Mouse (Mus musculus): ENCODE results near the gene Frmd4a.
"Not testable (repeated sequence)": the region's sequence is repeated elsewhere in the genome, so short reads cannot be mapped to it uniquely, and the experiment has no call there.

The Frmd4a gene

GRCm38 (mm10) chr2:4222497-4222828 lies 204.9 kb downstream of the Frmd4a start:
- no peak for DNase-seq

GRCm38 (mm10) chr2:4223316-4223715 lies 205.8 kb downstream of the Frmd4a start:
- DNase-seq: no peak

GRCm38 (mm10) chr2:4226941-4227558 lies 209.5 kb downstream of the Frmd4a start:
- DNase-seq: no peak

- no peak for DNase-seq
These were observed 210.0 kb downstream of the Frmd4a start for GRCm38 (mm10) chr2:4227563-4227962.

- no peak for DNase-seq
These were observed 211.0 kb downstream of the Frmd4a start for GRCm38 (mm10) chr2:4228510-4228909.

GRCm38 (mm10) chr2:4232335-4232734 lies 214.8 kb downstream of the Frmd4a start:
- DNase-seq: no peak

GRCm38 (mm10) chr2:4232761-4233322 lies 215.3 kb downstream of the Frmd4a start:
- DNase-seq: no peak

- no peak for DNase-seq
These were observed 220.2 kb downstream of the Frmd4a start for GRCm38 (mm10) chr2:4237686-4238085.

- no peak for DNase-seq
These were observed 232.2 kb downstream of the Frmd4a start for GRCm38 (mm10) chr2:4249723-4250122.

- no peak for DNase-seq
These were observed 235.2 kb downstream of the Frmd4a start for GRCm38 (mm10) chr2:4252541-4253291.

- no peak for DNase-seq
These were observed 235.8 kb downstream of the Frmd4a start for GRCm38 (mm10) chr2:4253348-4253747.

- no peak for DNase-seq
These were observed 236.6 kb downstream of the Frmd4a start for GRCm38 (mm10) chr2:4254083-4254482.

- no peak for DNase-seq
These were observed 238.7 kb downstream of the Frmd4a start for GRCm38 (mm10) chr2:4256242-4256641.

- no peak for DNase-seq
These were observed 240.1 kb downstream of the Frmd4a start for GRCm38 (mm10) chr2:4257604-4258003.

- not testable (repeated sequence) for DNase-seq
These were observed 241.3 kb downstream of the Frmd4a start for GRCm38 (mm10) chr2:4258803-4259202.

- DNase-seq: no peak
These were observed 243.0 kb downstream of the Frmd4a start for GRCm38 (mm10) chr2:4260324-4261058.

- no peak for DNase-seq
These were observed 245.2 kb downstream of the Frmd4a start for GRCm38 (mm10) chr2:4262667-4263066.

- DNase-seq: no peak
These were observed 249.9 kb downstream of the Frmd4a start for GRCm38 (mm10) chr2:4267377-4267776.

- no peak for DNase-seq
These were observed 265.3 kb downstream of the Frmd4a start for GRCm38 (mm10) chr2:4282777-4283176.

- DNase-seq: no peak
These were observed 268.3 kb downstream of the Frmd4a start for GRCm38 (mm10) chr2:4285693-4286291.

GRCm38 (mm10) chr2:4286390-4286901 lies 268.9 kb downstream of the Frmd4a start:
- no peak for DNase-seq

- no peak for DNase-seq
These were observed 273.0 kb downstream of the Frmd4a start for GRCm38 (mm10) chr2:4290475-4290874.

- DNase-seq: no peak
These were observed 273.6 kb downstream of the Frmd4a start for GRCm38 (mm10) chr2:4291100-4291499.

All from cerebellum, adult 9-11 months (tissue).